Mouse (Mus musculus) spleen, postnatal 10 days (tissue): ENCODE measurements around the gene Nhej1.
A peak's percentile ranks its signal among the peaks of the same experiment; 100 is the strongest.

Source experiments
- DNase-seq, 2 experiments: peaks; one replicate each; pipeline ENCODE4 v3.0.0; 2021 to 2022; ENCODE audit warnings: low spot score in 2 of 2

Gene Nhej1

GRCm38 (mm10) chr1:75124346-75125321 is at the start of gene Nhej1:
Gene Nhej1 (minus strand): TSS chr1:75125200.
- DNase-seq = peak; percentile 98 to 99

- peak; percentile 99 for DNase-seq
These were observed 43.8 kb upstream of the Nhej1 start, which contains the start of gene Zfand2b for GRCm38 (mm10) chr1:75168472-75169464. Gene Zfand2b (plus strand): TSS chr1:75168646.

GRCm38 (mm10) chr1:75168093-75168471 is 43.1 kb upstream of the Nhej1 start:
- DNase-seq = no peak

- DNase-seq = no peak
These were observed 35.2 kb upstream of the Nhej1 start for GRCm38 (mm10) chr1:75160256-75160617.

- DNase-seq = no peak
These were observed 34.7 kb upstream of the Nhej1 start for GRCm38 (mm10) chr1:75159540-75160255.

- no peak for DNase-seq
These were observed 34.0 kb upstream of the Nhej1 start for GRCm38 (mm10) chr1:75158990-75159389.

- no peak for DNase-seq
These were observed 30.8 kb upstream of the Nhej1 start for GRCm38 (mm10) chr1:75155837-75156236.

- DNase-seq = no peak
These were observed 23.7 kb upstream of the Nhej1 start for GRCm38 (mm10) chr1:75148727-75149126.

- no peak for DNase-seq
These were observed 22.6 kb upstream of the Nhej1 start for GRCm38 (mm10) chr1:75147411-75148135.

GRCm38 (mm10) chr1:75145589-75145988 is 20.6 kb upstream of the Nhej1 start:
- DNase-seq = no peak

GRCm38 (mm10) chr1:75142301-75143261 is 17.6 kb upstream of the Nhej1 start, which contains the start of the genes Cnppd1 and Retreg2:
Gene Cnppd1 (minus strand): TSS chr1:75142711.
Gene Retreg2 (plus strand): TSS chr1:75142778.
- DNase-seq = peak; percentile 98

GRCm38 (mm10) chr1:75141486-75142190 is 16.6 kb upstream of the Nhej1 start:
- peak; percentile 85 to 87 for DNase-seq

GRCm38 (mm10) chr1:75140601-75141190 is 15.7 kb upstream of the Nhej1 start:
- peak; percentile 33 to 58 for DNase-seq

- DNase-seq = no peak
These were observed 13.4 kb upstream of the Nhej1 start for GRCm38 (mm10) chr1:75138448-75138847.

- peak in 1 of 2 experiments; percentile 48 for DNase-seq
These were observed 11.7 kb upstream of the Nhej1 start for GRCm38 (mm10) chr1:75136730-75137129.

GRCm38 (mm10) chr1:75136293-75136692 is 11.3 kb upstream of the Nhej1 start:
- peak in 1 of 2 experiments; percentile 39 for DNase-seq

- DNase-seq = no peak
These were observed 8.6 kb upstream of the Nhej1 start, which contains the start of gene Slc23a3 for GRCm38 (mm10) chr1:75133421-75134207. Gene Slc23a3 (minus strand): TSS chr1:75133890.
